Mouse (Mus musculus) liver, embryonic 13.5 days (tissue): ENCODE results near the gene Gimap8. TPM values are rescaled to one million over a fixed set of nuclear protein-coding genes. Genes with fewer than 3 reads are reported as not detected.
A peak's percentile ranks its signal among the peaks of the same experiment; 100 is the strongest.

Source experiments
- ATAC-seq: fragments of 200-750 bp; cut with Nextera tagmentation; 2 replicates; pipeline ENCODE4 v1.8.0; 2017; ENCODE audit warnings: low read depth, mild to moderate bottlenecking, moderate number of reproducible peaks, moderate library complexity
- DNase-seq: peaks from one replicate; pipeline ENCODE4 v3.0.0; 2022
- H3K27ac ChIP-seq: fragments of 300-500 bp; sonication (generic); 2 replicates; pipeline ENCODE4 v1.5.1; 2015; ENCODE audit warnings: moderate library complexity, mild to moderate bottlenecking, inconsistent platforms
- H3K27me3 ChIP-seq: fragments of 300-500 bp; sonication (generic); 2 replicates; pipeline ENCODE4 v1.6.1; 2015; ENCODE audit warnings: mild to moderate bottlenecking, inconsistent platforms
- H3K36me3 ChIP-seq: fragments of 300-500 bp; sonication (generic); 2 replicates; pipeline ENCODE4 v1.6.1; 2015; ENCODE audit warnings: mild to moderate bottlenecking, inconsistent platforms
- H3K4me1 ChIP-seq: fragments of 300-500 bp; sonication (generic); replicated peaks from 2 replicates; pipeline ENCODE4 v1.6.1; 2015; ENCODE audit warnings: inconsistent platforms
- H3K4me2 ChIP-seq: fragments of 300-500 bp; sonication (generic); 2 replicates; pipeline ENCODE4 v1.6.1; 2015; ENCODE audit warnings: inconsistent platforms, mild to moderate bottlenecking, moderate library complexity
- H3K4me3 ChIP-seq: fragments of 300-500 bp; sonication (generic); replicated peaks from 2 replicates; pipeline ENCODE4 v1.5.1; 2015; ENCODE audit warnings: mild to moderate bottlenecking, inconsistent platforms
- H3K9ac ChIP-seq: fragments of 300-500 bp; sonication (generic); 2 replicates; pipeline ENCODE4 v1.6.1; 2015; ENCODE audit warnings: mild to moderate bottlenecking, inconsistent platforms
- H3K9me3 ChIP-seq: fragments of 300-500 bp; sonication (generic); replicated peaks from 2 replicates; pipeline ENCODE4 v1.6.1; 2016; ENCODE audit warnings: inconsistent platforms
- WGBS: fragments of 180-500 bp; shearing (Covaris S2); methylation state at CpG from one replicate; pipeline ENCODE4 v1.1.7; 2015; ENCODE audit not compliant: insufficient replicate concordance; 5-methylcytosine and 5-hydroxymethylcytosine counted together
- polyA plus RNA-seq: library from polyadenylated mRNA; unstranded; fragments of >200 nt; fragmentation: Nextera tagmentation; extraction: Ambion mirVana; gene quantifications from 2 replicates; pipeline ENCODE4 v1.2.1, GENCODE M21; 2015

Gimap8 gene
- polyA plus RNA-seq, 1 experiment from 2014 or later = 0.73 TPM

- ATAC-seq = no peak
- H3K9ac ChIP-seq = no peak overlapping the region
- no peaks in the 10 kb centered on the region for H3K27me3 ChIP-seq
- no peak for DNase-seq
- no peak overlapping the region for H3K27ac ChIP-seq
- no peaks in the 10 kb centered on the region for H3K9me3 ChIP-seq
- H3K4me2 ChIP-seq = no peak overlapping the region
- H3K36me3 ChIP-seq = no peaks in the 10 kb centered on the region
- no peaks in the 10 kb centered on the region; the same call in 1 of the 2 replicates for H3K4me1 ChIP-seq
- no peak overlapping the region for H3K4me3 ChIP-seq
- 32% methylated on average over 1 of the region's 1 CpGs for WGBS
Measured at GRCm38 (mm10) chr6:48697555-48697930, 50.5 kb downstream of the Gimap8 start.

GRCm38 (mm10) chr6:48698066-48698856, 51.2 kb downstream of the Gimap8 start:
- Histone ChIP-seq H3K4me2 (no peak overlapping the region), H3K4me3 (no peak overlapping the region), H3K27ac (no peak overlapping the region), H3K9me3 (no peaks in the 10 kb centered on the region), H3K9ac (no peak overlapping the region), H3K4me1 (no peaks in the 10 kb centered on the region; the same call in 1 of the 2 replicates), H3K27me3 (no peaks in the 10 kb centered on the region), H3K36me3 (no peaks in the 10 kb centered on the region)
- WGBS = 46% methylated on average over 7 of the region's 7 CpGs
- ATAC-seq = no peak
- no peak for DNase-seq

- Histone ChIP-seq H3K27me3 (no peaks in the 10 kb centered on the region), H3K4me1 (no peaks in the 10 kb centered on the region; the same call in 1 of the 2 replicates), H3K36me3 (no peaks in the 10 kb centered on the region), H3K9me3 (no peaks in the 10 kb centered on the region), H3K4me2 (no peak overlapping the region), H3K4me3 (no peak overlapping the region), H3K27ac (no peak overlapping the region), H3K9ac (no peak overlapping the region)
- WGBS = 19% methylated on average over 3 of the region's 3 CpGs
- DNase-seq = no peak
- ATAC-seq = no peak
Measured at GRCm38 (mm10) chr6:48698888-48699287, 51.9 kb downstream of the Gimap8 start.

DNA sequence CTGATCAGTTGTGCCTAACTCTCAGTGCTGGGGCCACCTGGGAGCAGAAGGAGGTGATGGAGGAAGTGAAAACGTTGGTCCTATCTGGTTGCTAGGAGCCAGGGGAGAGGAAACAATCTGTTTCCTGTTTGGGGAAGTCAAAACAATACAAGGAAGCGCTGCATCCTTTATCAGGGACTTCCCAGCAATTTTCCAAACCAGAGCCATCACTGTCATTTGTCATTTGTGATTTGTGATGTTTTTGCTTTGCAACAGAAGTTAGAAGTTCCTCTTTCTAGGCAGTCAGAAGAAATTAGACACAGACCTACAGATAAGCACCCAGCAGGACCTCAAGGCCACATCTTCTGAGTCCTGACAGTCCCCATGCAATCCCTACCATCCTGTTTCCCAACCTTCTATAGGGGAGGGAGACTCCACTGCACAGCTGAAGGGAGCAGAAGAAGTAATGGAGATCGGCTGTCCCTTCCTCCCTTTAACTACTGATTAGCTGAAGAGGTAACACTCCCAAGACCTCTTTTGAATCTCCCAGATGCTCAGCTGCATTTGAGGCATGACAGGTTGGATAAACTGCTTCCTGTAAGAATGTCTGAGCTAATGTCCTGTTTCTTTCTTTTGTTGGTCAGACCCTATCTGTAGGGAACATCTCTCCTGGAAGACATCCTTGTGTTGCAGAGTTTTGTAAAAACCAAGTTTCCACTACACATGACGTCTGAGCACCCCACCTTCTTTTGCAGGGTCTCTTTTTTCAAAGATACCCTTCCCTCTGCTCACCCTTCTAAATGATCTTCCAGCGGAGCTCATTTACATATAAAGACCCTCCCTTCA, 53.4 kb downstream of the Gimap8 start:
- no peaks in the 10 kb centered on the region for H3K9me3 ChIP-seq
- H3K4me2 ChIP-seq = no peak overlapping the region
- WGBS = 14% methylated on average over 5 of the region's 5 CpGs
- H3K27me3 ChIP-seq = no peaks in the 10 kb centered on the region
- no peak overlapping the region for H3K9ac ChIP-seq
- DNase-seq (no peak), ATAC-seq (peak; percentile 36; the same call in 1 of the 2 replicates)
- no peak overlapping the region for H3K4me3 ChIP-seq
- H3K36me3 ChIP-seq = no peaks in the 10 kb centered on the region
- H3K4me1 ChIP-seq = no peaks in the 10 kb centered on the region; the same call in 1 of the 2 replicates
- peak overlapping the region; percentile 14; the same call in 1 of the 2 replicates for H3K27ac ChIP-seq

- Histone ChIP-seq H3K36me3 (no peaks in the 10 kb centered on the region), H3K4me3 (no peak overlapping the region), H3K4me2 (no peak overlapping the region), H3K9ac (no peak overlapping the region), H3K4me1 (no peaks in the 10 kb centered on the region; the same call in 1 of the 2 replicates), H3K9me3 (no peaks in the 10 kb centered on the region), H3K27ac (no peak overlapping the region), H3K27me3 (no peaks in the 10 kb centered on the region)
- DNase-seq (no peak), ATAC-seq (no peak)
- 72% methylated on average over 7 of the region's 7 CpGs for WGBS
Measured at GRCm38 (mm10) chr6:48702146-48702545, 55.1 kb downstream of the Gimap8 start.

DNA sequence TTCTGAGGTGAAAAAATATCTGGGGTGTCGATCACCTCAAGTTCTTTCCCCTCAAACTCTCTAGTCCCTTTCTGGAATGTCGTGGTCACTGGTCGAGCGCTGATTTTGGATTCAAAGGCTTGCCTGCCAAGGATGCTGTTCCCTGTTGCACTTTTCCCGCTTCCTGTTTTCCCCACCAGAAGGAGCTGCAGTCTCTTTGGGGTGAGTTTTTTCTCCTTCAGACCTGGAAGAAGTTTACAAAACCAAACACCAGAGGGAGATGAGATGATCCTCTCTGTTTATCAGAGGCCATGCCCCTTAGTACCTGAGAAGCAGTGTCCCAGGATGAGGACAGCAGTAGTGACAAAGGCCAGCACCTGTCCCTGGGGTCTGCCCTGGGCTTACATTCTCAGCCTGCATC, 55.6 kb downstream of the Gimap8 start:
- 74% methylated on average over 5 of the region's 5 CpGs for WGBS
- no peak overlapping the region for H3K9ac ChIP-seq
- no peaks in the 10 kb centered on the region; the same call in 1 of the 2 replicates for H3K4me1 ChIP-seq
- no peaks in the 10 kb centered on the region for H3K27me3 ChIP-seq
- no peaks in the 10 kb centered on the region for H3K36me3 ChIP-seq
- no peak overlapping the region for H3K4me3 ChIP-seq
- DNase-seq = no peak
- no peak overlapping the region for H3K4me2 ChIP-seq
- H3K27ac ChIP-seq = no peak overlapping the region
- H3K9me3 ChIP-seq = no peaks in the 10 kb centered on the region
- no peak for ATAC-seq

DNA sequence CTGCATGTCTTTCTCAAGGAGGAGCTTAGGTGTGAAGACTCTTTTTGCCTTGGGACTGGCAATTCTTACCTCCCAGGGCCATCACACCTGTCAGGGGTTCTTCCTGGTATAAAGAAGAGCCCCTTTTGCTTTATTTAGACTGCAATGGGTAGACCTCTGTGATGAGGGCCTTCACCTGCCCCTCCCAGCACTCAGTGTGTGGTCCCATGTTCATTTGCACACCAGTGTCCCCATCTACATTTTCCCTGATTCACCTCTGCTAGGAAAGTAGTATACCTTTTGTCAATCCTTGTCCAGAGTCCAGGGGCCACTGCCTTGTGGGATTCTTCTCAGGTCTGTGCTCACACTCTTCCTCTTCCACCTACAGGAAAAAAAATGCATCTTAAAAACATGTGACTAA, 57.1 kb downstream of the Gimap8 start:
- ATAC-seq (no peak), DNase-seq (no peak)
- Histone ChIP-seq H3K36me3 (no peaks in the 10 kb centered on the region), H3K4me1 (no peaks in the 10 kb centered on the region; the same call in 1 of the 2 replicates), H3K27me3 (no peaks in the 10 kb centered on the region), H3K4me2 (no peak overlapping the region), H3K9ac (no peak overlapping the region), H3K9me3 (no peaks in the 10 kb centered on the region), H3K27ac (no peak overlapping the region), H3K4me3 (no peak overlapping the region)

GRCm38 (mm10) chr6:48706130-48706529, 59.1 kb downstream of the Gimap8 start:
- no peak overlapping the region; the same call in 1 of the 2 replicates for H3K9ac ChIP-seq
- H3K27ac ChIP-seq = no peak overlapping the region
- ATAC-seq = no peak
- H3K4me2 ChIP-seq = no peak overlapping the region
- no peaks in the 10 kb centered on the region for H3K27me3 ChIP-seq
- no peaks in the 10 kb centered on the region; the same call in 1 of the 2 replicates for H3K4me1 ChIP-seq
- WGBS = 49% methylated on average over 3 of the region's 3 CpGs
- no peaks in the 10 kb centered on the region for H3K36me3 ChIP-seq
- no peaks in the 10 kb centered on the region for H3K9me3 ChIP-seq
- H3K4me3 ChIP-seq = no peak overlapping the region; the same call in 1 of the 2 replicates
- DNase-seq = no peak

Other genes with a start within 250 kb of the Gimap8 start
- gene Zfp467, start 201.4 kb upstream of the Gimap8 start, polyA plus RNA-seq = 1.8 and 1.9 TPM in 2 replicates
- gene Sspo, start 199.0 kb upstream of the Gimap8 start, polyA plus RNA-seq = 0.08 TPM in 1 of 2 replicates, not detected in the other
- gene Atp6v0e2, start 109.6 kb upstream of the Gimap8 start, polyA plus RNA-seq = 1.5 and 1.6 TPM in 2 replicates
- gene Lrrc61, start 92.4 kb upstream of the Gimap8 start, polyA plus RNA-seq = 0.81 and 1.5 TPM in 2 replicates
- gene Rarres2, start 74.4 kb upstream of the Gimap8 start, polyA plus RNA-seq = 8.4 and 10.0 TPM in 2 replicates
- gene Gm45021, start 57.6 kb upstream of the Gimap8 start, polyA plus RNA-seq = not detected in 2 replicates
- 8.1 and 10.4 TPM in 2 replicates for gene Repin1, start 53.4 kb upstream of the Gimap8 start, polyA plus RNA-seq
- gene Gm44965, start 53.3 kb upstream of the Gimap8 start, polyA plus RNA-seq = not detected in 2 replicates
- gene Zfp775, start 45.2 kb upstream of the Gimap8 start, polyA plus RNA-seq = 1.9 and 2.0 TPM in 2 replicates
- gene AI854703, start 20.5 kb upstream of the Gimap8 start, polyA plus RNA-seq = 0.20 and 0.28 TPM in 2 replicates
- gene Gimap9, start 28.9 kb downstream of the Gimap8 start, polyA plus RNA-seq = 10.9 and 12.1 TPM in 2 replicates
- gene Gimap4, start 37.3 kb downstream of the Gimap8 start, polyA plus RNA-seq = 11.6 and 12.3 TPM in 2 replicates
- gene Gimap6, start 61.0 kb downstream of the Gimap8 start, polyA plus RNA-seq = 8.4 and 9.4 TPM in 2 replicates
- gene Gm28053, start 71.4 kb downstream of the Gimap8 start, polyA plus RNA-seq = 1.6 TPM in 2 replicates
- gene Gimap7, start 71.4 kb downstream of the Gimap8 start, polyA plus RNA-seq = 0.10 and 0.14 TPM in 2 replicates
- 6.4 and 6.5 TPM in 2 replicates for gene Gimap1, start 91.8 kb downstream of the Gimap8 start, polyA plus RNA-seq
- gene Gimap5, start 99.0 kb downstream of the Gimap8 start, polyA plus RNA-seq = 2.8 and 3.3 TPM in 2 replicates
- 0.05 TPM in 1 of 2 replicates, not detected in the other for gene Gimap3, start 123.6 kb downstream of the Gimap8 start, polyA plus RNA-seq
- 72.2 and 77.0 TPM in 2 replicates for gene Tmem176a, start 193.7 kb downstream of the Gimap8 start, polyA plus RNA-seq
- 110 and 119 TPM in 2 replicates for gene Tmem176b, start 194.3 kb downstream of the Gimap8 start, polyA plus RNA-seq
- not detected in 2 replicates for gene Aoc1, start 225.7 kb downstream of the Gimap8 start, polyA plus RNA-seq